Mouse (Mus musculus) forebrain, embryonic 15.5 days (tissue): Measurements from ENCODE around the gene Trim17. TPM values are rescaled to one million over a fixed set of nuclear protein-coding genes. Genes with fewer than 3 reads are reported as not detected.
"Not testable (repeated sequence)": the region's sequence is repeated elsewhere in the genome, so short reads cannot be mapped to it uniquely, and the experiment has no call there.

Experiments
- ATAC-seq: fragments of 200-750 bp; cut with Nextera tagmentation; replicated peaks from 2 replicates; pipeline ENCODE4 v1.8.0; 2017; ENCODE audit warnings: mild to moderate bottlenecking, moderate TSS enrichment, moderate library complexity
- H3K27ac ChIP-seq: fragments of 300-500 bp; sonication (generic); replicated peaks from 2 replicates; pipeline ENCODE4 v1.5.1; 2015; ENCODE audit warnings: mild to moderate bottlenecking, inconsistent platforms
- H3K27me3 ChIP-seq: fragments of 300-500 bp; sonication (generic); 2 replicates; pipeline ENCODE4 v1.6.1; 2015; ENCODE audit warnings: inconsistent platforms
- H3K36me3 ChIP-seq: fragments of 300-500 bp; sonication (generic); 2 replicates; pipeline ENCODE4 v1.6.1; 2015; ENCODE audit warnings: mild to moderate bottlenecking, inconsistent platforms
- H3K4me1 ChIP-seq: fragments of 300-500 bp; sonication (generic); 2 replicates; pipeline ENCODE4 v1.6.1; 2015; ENCODE audit warnings: inconsistent platforms
- H3K4me2 ChIP-seq: fragments of 300-500 bp; sonication (generic); replicated peaks from 2 replicates; pipeline ENCODE4 v1.6.1; 2015; ENCODE audit warnings: mild to moderate bottlenecking, inconsistent platforms
- H3K4me3 ChIP-seq: fragments of 300-500 bp; sonication (generic); 2 replicates; pipeline ENCODE4 v1.5.1; 2015; ENCODE audit warnings: mild to moderate bottlenecking, inconsistent platforms
- H3K9ac ChIP-seq: fragments of 300-500 bp; sonication (generic); replicated peaks from 2 replicates; pipeline ENCODE4 v1.6.1; 2015; ENCODE audit warnings: mild to moderate bottlenecking, inconsistent platforms
- H3K9me3 ChIP-seq: fragments of 300-500 bp; sonication (generic); 2 replicates; pipeline ENCODE4 v1.6.1; 2016; ENCODE audit warnings: inconsistent platforms
- WGBS: fragments of 180-500 bp; shearing (Covaris S2); methylation state at CpG from one replicate; pipeline ENCODE4 v1.1.7; 2015; ENCODE audit warnings: mixed read lengths; 5-methylcytosine and 5-hydroxymethylcytosine counted together
- polyA plus RNA-seq: library from polyadenylated mRNA; unstranded; fragments of >200 nt; fragmentation: Nextera tagmentation; extraction: Ambion mirVana; gene quantifications from 2 replicates; pipeline ENCODE4 v1.2.1, GENCODE M21; 2015

Gene Trim17
- polyA plus RNA-seq, 1 experiment from 2014 or later, result 1.9 TPM

DNA sequence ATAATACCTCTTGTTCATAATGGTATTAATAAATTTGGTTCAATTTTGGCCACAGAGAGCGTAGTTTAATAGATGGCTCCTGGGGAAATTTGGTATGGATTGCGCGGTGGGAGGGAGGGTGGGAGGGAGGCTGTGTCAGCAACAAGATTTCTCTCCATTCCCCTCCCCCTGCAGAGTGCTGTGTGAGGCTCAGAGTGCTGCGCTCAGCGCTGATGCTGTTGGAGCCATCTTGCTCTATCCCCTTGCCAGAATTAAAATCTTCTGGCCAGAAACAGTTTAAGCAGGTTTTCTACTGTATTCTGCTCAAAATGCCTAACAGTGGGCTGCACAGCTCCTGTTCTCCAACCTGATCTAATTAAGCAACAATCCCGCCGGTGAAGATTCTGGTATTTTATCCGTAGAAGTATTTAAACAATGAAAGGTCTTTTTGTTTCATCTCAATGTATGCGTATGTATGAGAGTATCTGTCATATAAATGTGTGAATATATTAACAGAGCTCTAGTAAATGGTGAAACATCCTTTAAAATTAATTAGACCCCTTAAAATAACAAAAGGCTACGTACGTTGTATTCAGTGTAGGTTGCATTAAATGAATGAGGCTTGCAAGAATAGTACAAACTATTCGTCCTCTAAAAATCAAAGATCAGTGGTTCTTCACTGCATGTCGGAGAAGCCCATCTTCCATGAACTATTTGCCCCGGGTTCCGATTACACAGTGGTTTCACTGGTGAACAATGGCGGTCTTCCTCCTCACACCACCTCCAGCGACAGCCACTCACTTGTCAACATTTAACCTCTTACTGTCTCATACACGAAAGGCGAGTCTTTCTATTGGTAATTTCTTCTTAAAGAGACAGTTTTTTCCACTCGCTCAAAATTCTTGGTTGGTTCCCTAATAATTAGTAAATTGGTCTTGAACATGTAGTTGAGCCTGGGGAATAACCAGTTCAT lies 4.7 kb upstream of the Trim17 start:
- ATAC-seq, result peak; percentile 60
- Histone ChIP-seq H3K4me1 (peaks cover 32% of the 10 kb centered on the region), H3K4me2 (peak overlapping the region; percentile 71), H3K9ac (peak overlapping the region; percentile 93), H3K4me3 (peak overlapping the region; percentile 69), H3K27ac (peak overlapping the region; percentile 100), H3K36me3 (no peaks in the 10 kb centered on the region), H3K9me3 (no peaks in the 10 kb centered on the region), H3K27me3 (no peaks in the 10 kb centered on the region)
- WGBS, result under 1% methylated on average over 20 of the region's 20 CpGs

- no peaks in the 10 kb centered on the region for H3K36me3 ChIP-seq
- H3K27me3 ChIP-seq, result no peaks in the 10 kb centered on the region
- ATAC-seq, result no peak
- H3K27ac ChIP-seq, result peak overlapping the region; percentile 100
- 50% methylated on average over 5 of the region's 5 CpGs for WGBS
- no peaks in the 10 kb centered on the region for H3K9me3 ChIP-seq
- peak overlapping the region; percentile 93; the same call in 1 of the 2 replicates for H3K9ac ChIP-seq
- H3K4me2 ChIP-seq, result peak overlapping the region; percentile 71
- peak overlapping the region; percentile 69; the same call in 1 of the 2 replicates for H3K4me3 ChIP-seq
- peaks cover 34% of the 10 kb centered on the region for H3K4me1 ChIP-seq
These were observed 3.3 kb upstream of the Trim17 start for GRCm38 (mm10) chr11:58951210-58951609.

DNA sequence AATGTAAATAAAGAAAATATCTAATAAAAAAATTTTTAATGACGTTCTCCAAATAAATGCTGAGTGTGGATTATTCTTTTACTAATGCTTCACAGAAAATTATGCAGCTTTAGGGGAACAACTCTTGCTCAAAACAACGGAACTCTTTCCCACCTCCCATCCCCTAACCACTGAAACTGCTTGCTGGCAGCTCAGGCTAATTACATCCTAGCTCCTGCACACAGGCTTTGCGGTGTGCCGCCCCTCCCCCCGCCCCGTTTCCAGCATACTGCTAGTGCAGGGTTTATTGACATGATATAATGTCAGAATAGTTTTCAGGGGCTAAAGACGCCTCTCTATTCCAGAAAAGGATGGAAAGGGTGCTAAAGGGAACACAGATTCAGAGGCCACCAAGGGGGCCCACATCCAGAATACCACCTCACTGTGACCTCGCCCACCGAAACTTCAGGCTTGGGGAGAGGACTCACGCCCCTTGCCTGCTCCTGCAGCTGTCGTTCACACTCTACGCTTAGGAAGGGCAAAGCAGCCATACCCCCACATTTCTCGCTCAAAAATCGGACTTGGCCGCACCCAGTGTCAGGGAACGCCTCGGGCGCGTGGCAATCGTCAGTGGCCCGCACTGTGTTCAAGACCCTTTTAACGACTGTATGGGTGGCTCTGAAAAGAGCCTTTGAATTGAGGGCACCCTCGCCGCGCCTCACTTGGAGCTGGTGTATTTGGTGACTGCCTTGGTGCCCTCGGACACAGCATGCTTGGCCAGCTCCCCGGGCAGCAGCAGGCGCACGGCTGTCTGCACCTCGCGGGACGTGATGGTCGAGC lies 925 bp upstream of the Trim17 start:
- Histone ChIP-seq H3K36me3 (no peaks in the 10 kb centered on the region), H3K4me2 (peak overlapping the region; percentile 56), H3K27ac (peak overlapping the region; percentile 98), H3K27me3 (no peaks in the 10 kb centered on the region), H3K9me3 (no peaks in the 10 kb centered on the region), H3K4me3 (peak overlapping the region; percentile 99), H3K9ac (peak overlapping the region; percentile 71), H3K4me1 (peaks cover 52% of the 10 kb centered on the region)
- WGBS, result 1% methylated on average over 33 of the region's 33 CpGs
- ATAC-seq, result peak; percentile 31

DNA sequence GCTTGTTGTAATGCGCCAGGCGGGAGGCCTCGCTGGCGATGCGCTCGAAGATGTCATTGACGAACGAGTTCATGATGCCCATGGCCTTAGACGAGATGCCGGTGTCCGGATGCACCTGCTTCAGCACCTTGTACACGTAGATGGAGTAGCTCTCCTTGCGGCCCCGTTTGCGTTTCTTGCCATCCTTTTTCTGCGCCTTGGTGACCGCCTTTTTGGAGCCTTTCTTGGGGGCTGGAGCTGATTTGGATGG lies 390 bp upstream of the Trim17 start:
- H3K36me3 ChIP-seq, H3K27me3 ChIP-seq, H3K9me3 ChIP-seq: not testable (repeated sequence)
- Histone ChIP-seq H3K4me2 (peak overlapping the region; percentile 56), H3K4me1 (peaks cover 57% of the 10 kb centered on the region), H3K27ac (peak overlapping the region; percentile 98), H3K4me3 (peak overlapping the region; percentile 99), H3K9ac (peak overlapping the region; percentile 71)
- under 1% methylated on average over 17 of the region's 17 CpGs for WGBS
- ATAC-seq, result peak; percentile 31; the same call in 1 of the 2 replicates

- peak overlapping the region; percentile 100 for H3K9ac ChIP-seq
- peaks cover 68% of the 10 kb centered on the region for H3K4me1 ChIP-seq
- H3K27me3 ChIP-seq, result no peaks in the 10 kb centered on the region
- H3K27ac ChIP-seq, result peak overlapping the region; percentile 98
- H3K4me3 ChIP-seq, result peak overlapping the region; percentile 99
- H3K9me3 ChIP-seq, result no peaks in the 10 kb centered on the region
- peak overlapping the region; percentile 79 for H3K4me2 ChIP-seq
- no peaks in the 10 kb centered on the region for H3K36me3 ChIP-seq
- ATAC-seq, result no peak; the same call in 1 of the 2 replicates
- under 1% methylated on average over 20 of the region's 20 CpGs for WGBS
These were observed 820 bp downstream of the Trim17 start for GRCm38 (mm10) chr11:58955143-58955867.

- peaks cover 66% of the 10 kb centered on the region for H3K4me1 ChIP-seq
- peak overlapping the region; percentile 100 for H3K9ac ChIP-seq
- no peaks in the 10 kb centered on the region for H3K27me3 ChIP-seq
- H3K4me2 ChIP-seq, result peak overlapping the region; percentile 79
- no peaks in the 10 kb centered on the region for H3K9me3 ChIP-seq
- WGBS, result 8% methylated on average over 8 of the region's 8 CpGs
- H3K27ac ChIP-seq, result peak overlapping the region; percentile 98
- ATAC-seq, result no peak
- H3K4me3 ChIP-seq, result peak overlapping the region; percentile 99
- no peaks in the 10 kb centered on the region for H3K36me3 ChIP-seq
These were observed 1.4 kb downstream of the Trim17 start for GRCm38 (mm10) chr11:58955868-58956257.

DNA sequence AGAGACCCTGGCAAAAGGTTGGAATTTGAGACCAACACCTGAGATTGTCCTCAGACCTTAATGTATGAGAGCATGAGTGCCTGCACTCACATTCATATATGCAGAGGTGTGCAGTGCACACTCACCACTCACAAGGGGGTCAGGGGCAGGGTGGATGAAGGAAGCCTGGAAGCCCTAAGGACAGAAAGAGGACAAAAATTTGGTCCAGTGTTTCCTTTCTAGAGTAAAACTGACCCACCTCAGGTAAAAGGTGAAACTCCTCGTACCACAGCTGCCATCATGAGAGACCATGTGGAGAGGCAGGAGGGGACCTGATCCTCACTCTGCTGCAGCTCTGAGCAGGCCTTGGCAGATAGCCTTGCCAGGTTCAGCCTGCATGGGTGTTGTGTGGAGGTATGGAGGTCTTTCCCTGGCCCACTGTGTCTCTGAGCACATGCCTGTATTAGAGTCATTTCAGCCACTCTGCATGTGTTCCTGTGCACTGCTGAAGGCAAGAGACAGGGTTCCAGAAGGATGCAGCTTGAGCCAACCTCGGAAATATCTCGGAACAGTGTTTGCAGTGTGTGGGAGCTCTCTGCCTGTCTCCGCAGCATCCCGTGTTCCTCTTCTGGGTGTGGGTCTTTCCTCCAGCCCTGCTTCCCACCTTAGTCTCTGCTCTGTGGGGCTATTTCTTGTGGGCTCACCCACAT lies 2.9 kb downstream of the Trim17 start:
- H3K9ac ChIP-seq, result peak overlapping the region; percentile 100
- H3K4me1 ChIP-seq, result peaks cover 51% of the 10 kb centered on the region
- WGBS, result 72% methylated on average over 5 of the region's 5 CpGs
- no peaks in the 10 kb centered on the region for H3K9me3 ChIP-seq
- H3K27ac ChIP-seq, result peak overlapping the region; percentile 47
- H3K27me3 ChIP-seq, result no peaks in the 10 kb centered on the region
- no peaks in the 10 kb centered on the region for H3K36me3 ChIP-seq
- peak overlapping the region; percentile 99 for H3K4me3 ChIP-seq
- no peak for ATAC-seq
- peak overlapping the region; percentile 79 for H3K4me2 ChIP-seq

DNA sequence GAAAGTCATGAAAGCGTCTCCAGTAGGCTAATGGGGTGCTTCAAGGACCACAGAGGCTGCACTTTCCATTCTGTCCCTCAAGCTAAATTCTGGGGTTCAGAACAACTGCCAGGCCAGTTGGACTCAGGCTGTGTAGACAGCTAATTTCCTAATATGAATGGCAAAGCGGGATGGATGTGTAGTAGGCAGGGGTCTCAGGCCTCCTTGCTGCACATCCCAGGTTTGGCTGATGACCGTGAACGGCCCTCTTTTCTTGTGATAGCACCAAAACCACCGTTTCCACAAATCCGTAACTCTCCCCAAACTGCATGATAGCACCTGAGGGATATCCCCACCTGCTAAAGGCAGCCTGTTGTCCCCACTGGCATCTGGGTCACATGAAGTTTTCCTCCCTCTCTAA lies 4.1 kb downstream of the Trim17 start:
- Histone ChIP-seq H3K27ac (no peak overlapping the region), H3K4me2 (peak overlapping the region; percentile 79), H3K36me3 (no peaks in the 10 kb centered on the region), H3K4me3 (peak overlapping the region; percentile 99), H3K9ac (0 out of 2 replicates have a peak overlapping the region, but pooled peaks have one; percentile 100), H3K9me3 (no peaks in the 10 kb centered on the region), H3K4me1 (peaks cover 46% of the 10 kb centered on the region), H3K27me3 (no peaks in the 10 kb centered on the region)
- no peak for ATAC-seq
- WGBS, result 86% methylated on average over 6 of the region's 6 CpGs

GRCm38 (mm10) chr11:58959186-58959825 lies 4.8 kb downstream of the Trim17 start:
- no peak for ATAC-seq

DNA sequence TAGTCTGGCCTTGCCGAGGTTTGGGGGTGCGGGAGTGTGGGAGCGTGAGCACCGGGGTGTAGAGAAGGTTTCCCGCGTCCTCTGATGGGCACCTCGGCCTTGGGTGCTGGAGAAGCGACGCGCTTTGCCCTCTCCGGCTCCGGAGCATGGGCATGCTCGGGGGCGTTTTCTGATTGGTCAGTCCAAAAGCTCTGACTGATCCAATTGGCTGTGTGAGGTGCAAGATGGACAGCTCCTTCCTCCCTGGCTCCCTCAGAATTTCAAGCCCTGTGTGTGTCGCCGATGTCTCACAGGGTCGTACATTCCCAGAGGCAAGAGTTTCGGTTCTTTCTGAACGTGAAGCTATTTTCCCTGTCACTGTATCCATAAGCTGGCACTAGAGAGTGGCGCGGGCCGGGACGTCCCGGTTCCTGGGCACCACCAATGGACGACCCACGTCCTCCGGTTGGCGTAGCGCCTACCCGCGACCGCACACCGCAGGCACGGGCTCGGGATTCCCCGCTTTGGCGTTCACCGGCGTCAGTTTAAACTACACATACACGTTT lies 5.5 kb downstream of the Trim17 start:
- H3K4me3 ChIP-seq, result peak overlapping the region; percentile 56
- 3% methylated on average over 40 of the region's 40 CpGs for WGBS
- ATAC-seq, result peak; percentile 80
- no peaks in the 10 kb centered on the region for H3K9me3 ChIP-seq
- H3K27ac ChIP-seq, result peak overlapping the region; percentile 83
- H3K9ac ChIP-seq, result peak overlapping the region; percentile 59
- peaks cover 46% of the 10 kb centered on the region for H3K4me1 ChIP-seq
- no peaks in the 10 kb centered on the region for H3K27me3 ChIP-seq
- H3K4me2 ChIP-seq, result peak overlapping the region; percentile 96
- no peaks in the 10 kb centered on the region for H3K36me3 ChIP-seq

More at GRCm38 (mm10) chr11:58959186-58959825, 4.8 kb downstream of the Trim17 start:
- Histone ChIP-seq H3K4me3 (peak overlapping the region; percentile 56), H3K4me1 (peaks cover 46% of the 10 kb centered on the region), H3K27me3 (no peaks in the 10 kb centered on the region), H3K36me3 (no peaks in the 10 kb centered on the region), H3K9me3 (no peaks in the 10 kb centered on the region), H3K4me2 (peak overlapping the region; percentile 96), H3K9ac (peak overlapping the region; percentile 59), H3K27ac (peak overlapping the region; percentile 83)
- 32% methylated on average over 15 of the region's 15 CpGs for WGBS
